ENCODE assay signal across 8 mouse cellular contexts in genomic region chr11:103773387-103774227, GRCm38 (mm10). TPM values are rescaled to one million over a fixed set of nuclear protein-coding genes. Genes with fewer than 3 reads are reported as not detected.
A peak's percentile ranks its signal among the peaks of the same experiment; 100 is the strongest.
DNase-seq lines count a peak whose midpoint lies in the region; ATAC-seq and TF ChIP-seq lines count a peak whose summit lies in the region.

Wnt3 (plus strand) TSS chr11:103774150.

- no peaks in the 10 kb centered on the region for H3K36me3 ChIP-seq in kidney, embryonic 14.5 days (ENCODE audit: control insufficient read depth, insufficient read depth, low read length)
- no peaks in the 10 kb centered on the region for H3K36me3 ChIP-seq in forebrain, embryonic 15.5 days
- H3K36me3 ChIP-seq in liver, embryonic 16.5 days (ENCODE audit: control insufficient read depth, insufficient read depth), result no peaks in the 10 kb centered on the region

- H3K9me3 ChIP-seq in kidney, embryonic 14.5 days (ENCODE audit: control insufficient read depth, low read length), result no peaks in the 10 kb centered on the region
- no peaks in the 10 kb centered on the region for H3K9me3 ChIP-seq in forebrain, embryonic 15.5 days
- no peaks in the 10 kb centered on the region for H3K9me3 ChIP-seq in liver, embryonic 16.5 days (replicated peaks; ENCODE audit: control insufficient read depth, low read length)

- no peak for TF ChIP-seq POLR2A in brain, embryonic 14.5 days (IDR thresholded peaks at IDR 0.05; ENCODE audit: borderline replicate concordance, extremely low read depth, insufficient read depth, insufficient read length, poor library complexity, severe bottlenecking)

- no peak within 1 kb of the TSS for H3K27ac ChIP-seq in kidney, embryonic 14.5 days (ENCODE audit: low read depth, low read length)
- H3K27ac ChIP-seq in forebrain, embryonic 15.5 days (replicated peaks), result no peak within 1 kb of the TSS
- no peak within 1 kb of the TSS for H3K27ac ChIP-seq in liver, embryonic 16.5 days (ENCODE audit: low read length)

- H3K4me2 ChIP-seq in kidney, embryonic 14.5 days (replicated peaks; ENCODE audit: low read depth, low read length), result peak within 1 kb of the TSS; percentile 45
- H3K4me2 ChIP-seq in forebrain, embryonic 15.5 days (replicated peaks), result peak within 1 kb of the TSS; percentile 53
- 0 out of 2 replicates have a peak within 1 kb of the TSS, but pooled peaks have one; percentile 20 for H3K4me2 ChIP-seq in liver, embryonic 16.5 days (ENCODE audit: low read depth, low read length)

- no peak for TF ChIP-seq CTCF in brain, embryonic 14.5 days (IDR thresholded peaks at IDR 0.05; ENCODE audit: borderline replicate concordance, extremely low read depth, insufficient read depth, insufficient read length)

- no peak for DNase-seq in kidney, postnatal 36 days
- DNase-seq in brain, embryonic 14.5 days (ENCODE audit: low read depth), result peak; percentile 81
- peak; percentile 58 for DNase-seq in thymus, postnatal 14 days
- DNase-seq in spleen, adult 12 weeks (ENCODE audit: low spot score), result no peak
- no peak for DNase-seq in lung, postnatal 4 days

- ATAC-seq in kidney, embryonic 14.5 days (ENCODE audit: low FRiP score, low TSS enrichment), result peak; percentile 18; the same call in 1 of the 2 replicates
- ATAC-seq in forebrain, embryonic 15.5 days (replicated peaks), result no peak
- ATAC-seq in liver, embryonic 16.5 days (ENCODE audit: low read depth), result no peak

- WGBS in kidney, embryonic 14.5 days, result under 1% methylated on average over 60 of the region's 60 CpGs
- under 1% methylated on average over 60 of the region's 60 CpGs for WGBS in forebrain, embryonic 15.5 days
- whole genome bisulfite sequencing in liver, embryonic 16.5 days (ENCODE audit: insufficient replicate concordance), result under 1% methylated on average over 60 of the region's 60 CpGs

- H3K9ac ChIP-seq in kidney, embryonic 14.5 days (ENCODE audit: low read depth, low read length), result peak within 1 kb of the TSS; percentile 23; the same call in 1 of the 2 replicates
- 0 out of 2 replicates have a peak within 1 kb of the TSS, but pooled peaks have one; percentile 23 for H3K9ac ChIP-seq in forebrain, embryonic 15.5 days (replicated peaks)
- H3K9ac ChIP-seq in liver, embryonic 16.5 days (ENCODE audit: low read depth, low read length), result no peak within 1 kb of the TSS

- H3K4me3 ChIP-seq in kidney, embryonic 14.5 days (ENCODE audit: low read length), result peak within 1 kb of the TSS; percentile 36
- peak within 1 kb of the TSS; percentile 40 for H3K4me3 ChIP-seq in forebrain, embryonic 15.5 days
- H3K4me3 ChIP-seq in liver, embryonic 16.5 days (ENCODE audit: low read depth, low read length), result peak within 1 kb of the TSS; percentile 5; the same call in 1 of the 2 replicates

- peaks cover 11% of the 10 kb centered on the region; the same call in 1 of the 2 replicates for H3K4me1 ChIP-seq in kidney, embryonic 14.5 days (ENCODE audit: control insufficient read depth, insufficient read depth, low read length)
- H3K4me1 ChIP-seq in forebrain, embryonic 15.5 days, result peaks cover 21% of the 10 kb centered on the region
- H3K4me1 ChIP-seq in liver, embryonic 16.5 days (ENCODE audit: control insufficient read depth, low read depth, low read length), result no peaks in the 10 kb centered on the region; the same call in 1 of the 2 replicates

- H3K27me3 ChIP-seq in kidney, embryonic 14.5 days (ENCODE audit: control insufficient read depth, insufficient read depth, low read length), result peaks cover 85% of the 10 kb centered on the region
- peaks cover 79% of the 10 kb centered on the region for H3K27me3 ChIP-seq in forebrain, embryonic 15.5 days
- H3K27me3 ChIP-seq in liver, embryonic 16.5 days (ENCODE audit: control insufficient read depth, insufficient read depth, low read depth, low read length), result peaks cover 73% of the 10 kb centered on the region

RNA-seq across cellular contexts. Expression of gene Wnt3, which starts in this region (rescaled TPM):
- 0.09 TPM in 1 of 2 replicates, not detected in the other for polyA plus RNA-seq in kidney, embryonic 14.5 days (2014; fragmentation: Nextera tagmentation; extraction: Ambion mirVana)
- 8.6 and 11.4 TPM in 2 replicates for polyA plus RNA-seq in brain, embryonic 14.5 days (2012; rRNA removed)
- polyA plus RNA-seq in forebrain, embryonic 15.5 days (2015; fragmentation: Nextera tagmentation; extraction: Ambion mirVana), result 4.2 and 5.3 TPM in 2 replicates
- polyA plus RNA-seq in liver, embryonic 16.5 days (2015; fragmentation: Nextera tagmentation; extraction: Ambion mirVana), result not detected in 2 replicates

Comparison
In these comparisons a context has a peak if more than half of its experiments do, and no peak if none do; other contexts are left out.
1. Peak in ATAC-seq, H3K4me3 ChIP-seq, H3K9ac ChIP-seq and H3K4me2 ChIP-seq in kidney, embryonic 14.5 days; RNA of the gene not detected or under 1 TPM.
2. DNase-seq: peak in brain, embryonic 14.5 days (single experiment) and thymus, postnatal 14 days (single experiment); none in kidney, postnatal 36 days (0 of 2), spleen, adult 12 weeks (single experiment) and lung, postnatal 4 days (0 of 2).
3. Peak in every context shown above with its lines, with median percentiles within 50 percentile points of each other: H3K4me2 ChIP-seq and H3K4me3 ChIP-seq.